Mouse (Mus musculus) heart, embryonic 12.5 days (tissue): ENCODE data around the gene Dnajc27. TPM values are rescaled to one million over a fixed set of nuclear protein-coding genes. Genes with fewer than 3 reads are reported as not detected.

Experiments used
- ATAC-seq: fragments of 200-750 bp; cut with Nextera tagmentation; 2 replicates; pipeline ENCODE4 v1.8.0; 2017; ENCODE audit warnings: moderate TSS enrichment, moderate library complexity; ENCODE audit not compliant: insufficient number of reproducible peaks, low FRiP score
- H3K27ac ChIP-seq: fragments of 300-500 bp; sonication (generic); 2 replicates; pipeline ENCODE4 v1.5.1; 2016; ENCODE audit warnings: mild to moderate bottlenecking, moderate library complexity; ENCODE audit not compliant: poor library complexity, severe bottlenecking
- H3K27me3 ChIP-seq: fragments of 300-500 bp; sonication (generic); replicated peaks from 2 replicates; pipeline ENCODE4 v1.6.1; 2016; ENCODE audit warnings: mild to moderate bottlenecking, moderate library complexity
- H3K36me3 ChIP-seq: fragments of 300-500 bp; sonication (generic); 2 replicates; pipeline ENCODE4 v1.6.1; 2016; ENCODE audit warnings: mild to moderate bottlenecking, moderate library complexity
- H3K4me1 ChIP-seq: fragments of 300-500 bp; sonication (generic); replicated peaks from 2 replicates; pipeline ENCODE4 v1.6.1; 2016; ENCODE audit warnings: mild to moderate bottlenecking
- H3K4me2 ChIP-seq: fragments of 300-500 bp; sonication (generic); 2 replicates; pipeline ENCODE4 v1.6.1; 2016; ENCODE audit warnings: mild to moderate bottlenecking, moderate library complexity
- H3K4me3 ChIP-seq: fragments of 300-500 bp; sonication (generic); 2 replicates; pipeline ENCODE4 v1.5.1; 2016; ENCODE audit warnings: mild to moderate bottlenecking
- H3K9ac ChIP-seq: fragments of 300-500 bp; sonication (generic); 2 replicates; pipeline ENCODE4 v1.6.1; 2016; ENCODE audit warnings: mild to moderate bottlenecking, moderate library complexity
- H3K9me3 ChIP-seq: fragments of 300-500 bp; sonication (generic); replicated peaks from 2 replicates; pipeline ENCODE4 v1.6.1; 2016; ENCODE audit warnings: mild to moderate bottlenecking, moderate library complexity
- WGBS: fragments of 180-500 bp; shearing (Covaris S2); methylation state at CpG from one replicate; pipeline ENCODE4 v1.1.7; 2016; 5-methylcytosine and 5-hydroxymethylcytosine counted together
- polyA plus RNA-seq: library from polyadenylated mRNA; unstranded; fragments of >200 nt; fragmentation: Nextera tagmentation; extraction: Ambion mirVana; gene quantifications from 2 replicates; pipeline ENCODE4 v1.2.1, GENCODE M21; 2016

The Dnajc27 gene
- 10.1 and 10.6 TPM in 2 replicates for polyA plus RNA-seq

GRCm38 (mm10) chr12:4082132-4083001 lies at the start of gene Dnajc27:
Gene Dnajc27, plus strand, starts transcription at chr12:4082583.
- Histone ChIP-seq H3K9ac (peak within 1 kb of the TSS; percentile 74), H3K27ac (peak within 1 kb of the TSS; percentile 98), H3K4me3 (peak within 1 kb of the TSS; percentile 72), H3K27me3 (no peaks in the 10 kb centered on the region), H3K4me2 (peak within 1 kb of the TSS; percentile 82), H3K9me3 (no peaks in the 10 kb centered on the region), H3K36me3 (peaks cover 16% of the 10 kb centered on the region), H3K4me1 (peaks cover 14% of the 10 kb centered on the region)
- 5% methylated on average over 58 of the region's 59 CpGs for WGBS
- ATAC-seq, result peak; percentile 97

- Histone ChIP-seq H3K9me3 (no peaks in the 10 kb centered on the region), H3K4me2 (no peak overlapping the region), H3K27ac (no peak overlapping the region), H3K36me3 (no peaks in the 10 kb centered on the region), H3K4me3 (no peak overlapping the region), H3K9ac (no peak overlapping the region), H3K27me3 (0 out of 2 replicates have a peak, but pooled peaks cover 5% of the 10 kb centered on the region), H3K4me1 (peaks cover 49% of the 10 kb centered on the region)
- WGBS, result 70% methylated on average over 5 of the region's 5 CpGs
- no peak for ATAC-seq
Observed at GRCm38 (mm10) chr12:4036157-4036556, 46.2 kb upstream of the Dnajc27 start.

- no peak overlapping the region for H3K27ac ChIP-seq
- peak overlapping the region; percentile 81 for H3K4me2 ChIP-seq
- H3K36me3 ChIP-seq, result no peaks in the 10 kb centered on the region
- no peak for ATAC-seq
- 18% methylated on average over 5 of the region's 5 CpGs for WGBS
- H3K9ac ChIP-seq, result peak overlapping the region; percentile 79
- peak overlapping the region; percentile 68 for H3K4me3 ChIP-seq
- peaks cover 59% of the 10 kb centered on the region for H3K4me1 ChIP-seq
- 0 out of 2 replicates have a peak, but pooled peaks cover 5% of the 10 kb centered on the region for H3K27me3 ChIP-seq
- no peaks in the 10 kb centered on the region for H3K9me3 ChIP-seq
Observed at GRCm38 (mm10) chr12:4037511-4037910, 44.9 kb upstream of the Dnajc27 start.

GRCm38 (mm10) chr12:4038061-4039041 lies 44.0 kb upstream of the Dnajc27 start, which contains the start of gene Efr3b:
Gene Efr3b, minus strand, starts transcription at chr12:4038915.
- peaks cover 61% of the 10 kb centered on the region for H3K4me1 ChIP-seq
- no peaks in the 10 kb centered on the region for H3K36me3 ChIP-seq
- peak within 1 kb of the TSS; percentile 79 for H3K9ac ChIP-seq
- ATAC-seq, result peak; percentile 89
- H3K27me3 ChIP-seq, result 0 out of 2 replicates have a peak, but pooled peaks cover 5% of the 10 kb centered on the region
- H3K4me2 ChIP-seq, result peak within 1 kb of the TSS; percentile 81
- H3K4me3 ChIP-seq, result peak within 1 kb of the TSS; percentile 68
- H3K27ac ChIP-seq, result peak within 1 kb of the TSS; percentile 5; the same call in 1 of the 2 replicates
- WGBS, result under 1% methylated on average over 78 of the region's 78 CpGs
- no peaks in the 10 kb centered on the region for H3K9me3 ChIP-seq

- Histone ChIP-seq H3K4me1 (peaks cover 60% of the 10 kb centered on the region), H3K36me3 (no peaks in the 10 kb centered on the region), H3K27ac (peak overlapping the region; percentile 5; the same call in 1 of the 2 replicates), H3K9me3 (no peaks in the 10 kb centered on the region), H3K27me3 (0 out of 2 replicates have a peak, but pooled peaks cover 5% of the 10 kb centered on the region), H3K9ac (peak overlapping the region; percentile 79; the same call in 1 of the 2 replicates), H3K4me3 (peak overlapping the region; percentile 68), H3K4me2 (peak overlapping the region; percentile 81)
- 1% methylated on average over 13 of the region's 13 CpGs for WGBS
- no peak for ATAC-seq
Observed at GRCm38 (mm10) chr12:4039046-4039445, 43.3 kb upstream of the Dnajc27 start.

GRCm38 (mm10) chr12:4042411-4042810 lies 40.0 kb upstream of the Dnajc27 start:
- H3K4me2 ChIP-seq, result peak overlapping the region; percentile 24
- WGBS, result 39% methylated on average over 5 of the region's 5 CpGs
- H3K27me3 ChIP-seq, result 0 out of 2 replicates have a peak, but pooled peaks cover 2% of the 10 kb centered on the region
- H3K36me3 ChIP-seq, result no peaks in the 10 kb centered on the region
- H3K9ac ChIP-seq, result peak overlapping the region; percentile 36; the same call in 1 of the 2 replicates
- no peaks in the 10 kb centered on the region for H3K9me3 ChIP-seq
- H3K4me3 ChIP-seq, result no peak overlapping the region
- peak overlapping the region; percentile 81 for H3K27ac ChIP-seq
- ATAC-seq, result no peak
- H3K4me1 ChIP-seq, result peaks cover 50% of the 10 kb centered on the region

- Histone ChIP-seq H3K27ac (peak overlapping the region; percentile 71), H3K9me3 (no peaks in the 10 kb centered on the region), H3K4me1 (peaks cover 59% of the 10 kb centered on the region), H3K9ac (no peak overlapping the region), H3K27me3 (no peaks in the 10 kb centered on the region), H3K36me3 (no peaks in the 10 kb centered on the region), H3K4me2 (0 out of 2 replicates have a peak overlapping the region, but pooled peaks have one; percentile 25), H3K4me3 (no peak overlapping the region)
- WGBS, result 9% methylated on average over 1 of the region's 1 CpGs
- ATAC-seq, result peak; percentile 59; the same call in 1 of the 2 replicates
Observed at GRCm38 (mm10) chr12:4045992-4046391, 36.4 kb upstream of the Dnajc27 start.

- Histone ChIP-seq H3K36me3 (no peaks in the 10 kb centered on the region), H3K9ac (no peak overlapping the region), H3K4me1 (peaks cover 49% of the 10 kb centered on the region), H3K9me3 (no peaks in the 10 kb centered on the region), H3K27ac (no peak overlapping the region), H3K4me3 (no peak overlapping the region), H3K4me2 (no peak overlapping the region), H3K27me3 (no peaks in the 10 kb centered on the region)
- WGBS, result 49% methylated on average over 6 of the region's 6 CpGs
- ATAC-seq, result no peak
Observed at GRCm38 (mm10) chr12:4048031-4048430, 34.4 kb upstream of the Dnajc27 start.

- H3K27me3 ChIP-seq, result peaks cover 4% of the 10 kb centered on the region; the same call in 1 of the 2 replicates
- no peak overlapping the region for H3K4me2 ChIP-seq
- no peak overlapping the region for H3K4me3 ChIP-seq
- no peak for ATAC-seq
- H3K9ac ChIP-seq, result no peak overlapping the region
- H3K36me3 ChIP-seq, result no peaks in the 10 kb centered on the region
- WGBS, result 23% methylated on average over 9 of the region's 9 CpGs
- H3K9me3 ChIP-seq, result no peaks in the 10 kb centered on the region
- H3K27ac ChIP-seq, result no peak overlapping the region
- H3K4me1 ChIP-seq, result peaks cover 44% of the 10 kb centered on the region
Observed at GRCm38 (mm10) chr12:4050861-4051425, 31.4 kb upstream of the Dnajc27 start.

- Histone ChIP-seq H3K9ac (no peak overlapping the region), H3K4me1 (peaks cover 27% of the 10 kb centered on the region), H3K27ac (no peak overlapping the region), H3K27me3 (peaks cover 4% of the 10 kb centered on the region; the same call in 1 of the 2 replicates), H3K4me2 (no peak overlapping the region), H3K4me3 (no peak overlapping the region), H3K36me3 (no peaks in the 10 kb centered on the region), H3K9me3 (no peaks in the 10 kb centered on the region)
- ATAC-seq, result no peak
- WGBS, result 53% methylated on average over 3 of the region's 3 CpGs
Observed at GRCm38 (mm10) chr12:4053643-4054042, 28.7 kb upstream of the Dnajc27 start.
